ENCODE assay signal across 30 mouse cellular contexts in the genomic region with DNA sequence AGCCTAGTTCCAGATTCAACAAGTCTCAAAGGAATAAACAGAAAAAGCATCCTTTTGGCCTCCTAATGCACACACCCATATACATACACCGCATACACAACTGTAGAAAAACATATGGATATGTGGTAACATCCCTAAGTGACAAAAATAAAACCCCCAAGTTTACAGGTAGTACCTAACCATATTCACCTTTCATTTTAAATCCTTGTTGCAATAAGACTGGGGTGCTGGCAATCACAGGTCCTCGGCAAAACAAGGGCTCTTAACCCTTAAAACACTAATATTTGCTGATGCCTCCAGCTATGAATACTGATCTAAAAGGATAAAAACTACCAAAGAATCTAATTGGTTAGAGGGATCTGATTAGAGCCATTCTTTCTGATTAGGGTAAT. TPM values are rescaled to one million over a fixed set of nuclear protein-coding genes. Genes with fewer than 3 reads are reported as not detected.
DNase-seq lines count a peak whose midpoint lies in the region; ATAC-seq and TF ChIP-seq lines count a peak whose summit lies in the region.
"Had no signal": no experiment of that assay in that cellular context is flagged by ENCODE, and none has a peak within 500 bp of the region (broad histone marks: within the 10 kb centered on the region; RNA-seq: fewer than 3 reads in every experiment).

No protein-coding gene starts in this region.

- no peak for DNase-seq in liver, embryonic 11.5 days (ENCODE audit: low spot score)
- DNase-seq in liver (no peak), ES-E14 (ENCODE audit: low read depth, low spot score) (no peak), adipocyte (ENCODE audit: low spot score) (no peak)
- peak; percentile 16 for DNase-seq in induced T-regulatory cell, adult 2 months (ENCODE audit: low read depth)
- no peak for DNase-seq in frontal cortex, postnatal 25 days (ENCODE audit: low spot score in 2 of 2)
- no peak for DNase-seq in heart, postnatal 4 days
- DNase-seq: adrenal gland, adult 8-10 months; B cell, adult 2 months; cerebellum, adult 11 months; cerebellum, adult 9-10 months; cerebellum, postnatal 36 days; gastrocnemius, postnatal 14 days; kidney, adult 18-20 months; kidney, postnatal 36 days; lung, embryonic 14.5 days; right cerebral cortex, postnatal 25 days; thymus, postnatal 14 days had no signal

- H3K4me2 ChIP-seq in liver, embryonic 11.5 days = no peak overlapping the region
- H3K4me2 ChIP-seq: embryonic facial prominence, embryonic 15.5 days; forebrain, embryonic 13.5 days; heart, embryonic 15.5 days; hindbrain, embryonic 12.5 days; midbrain, embryonic 15.5 days; neural tube, embryonic 15.5 days; stomach, embryonic 15.5 days had no signal

- H3K9me3 ChIP-seq in liver, embryonic 11.5 days (ENCODE audit: control insufficient read depth, low read length) = no peaks in the 10 kb centered on the region
- no peaks in the 10 kb centered on the region for H3K9me3 ChIP-seq in ES-E14 (ENCODE audit: control insufficient read depth, insufficient read depth, low read depth, low read length)
- H3K9me3 ChIP-seq: embryonic facial prominence, embryonic 15.5 days; forebrain, embryonic 13.5 days; heart, embryonic 10.5 days; heart, embryonic 15.5 days; hindbrain, embryonic 12.5 days; midbrain, embryonic 10.5 days; midbrain, embryonic 15.5 days; neural tube, embryonic 15.5 days; stomach, embryonic 15.5 days had no signal

- WGBS in liver, embryonic 11.5 days = 16% methylated on average over 2 of the region's 2 CpGs

- H3K27me3 ChIP-seq in liver, embryonic 11.5 days (replicated peaks; ENCODE audit: control insufficient read depth, insufficient read depth, low read length) = no peaks in the 10 kb centered on the region
- H3K27me3 ChIP-seq: embryonic facial prominence, embryonic 15.5 days; forebrain, embryonic 13.5 days; heart, embryonic 15.5 days; hindbrain, embryonic 12.5 days; midbrain, embryonic 15.5 days; neural tube, embryonic 15.5 days; stomach, embryonic 15.5 days had no signal

- H3K36me3 ChIP-seq in liver, embryonic 11.5 days (ENCODE audit: control insufficient read depth, insufficient read depth, low read length) = peaks cover 18% of the 10 kb centered on the region
- peaks cover 29% of the 10 kb centered on the region for H3K36me3 ChIP-seq in ES-E14 (ENCODE audit: control insufficient read depth, insufficient read depth, low read length, poor library complexity, severe bottlenecking)

- peaks cover 13% of the 10 kb centered on the region for H3K4me1 ChIP-seq in liver, embryonic 11.5 days (replicated peaks; ENCODE audit: control insufficient read depth, insufficient read depth, low read length)
- peaks cover 0 to 1% of the 10 kb centered on the region in 2 experiments; a peak in 1 of 4 replicates for H3K4me1 ChIP-seq in ES-E14 (ENCODE audit: control insufficient read depth in 2 of 2, insufficient read depth in 2 of 2, low read length in 2 of 2, poor library complexity in 1 of 2)

- no peak overlapping the region for H3K9ac ChIP-seq in liver, embryonic 11.5 days (ENCODE audit: low read depth, low read length)
- no peak overlapping the region; the same call in 1 of the 2 replicates for H3K9ac ChIP-seq in ES-E14 (ENCODE audit: insufficient read depth, low read depth, low read length, poor library complexity, severe bottlenecking)
- H3K9ac ChIP-seq: embryonic facial prominence, embryonic 15.5 days; forebrain, embryonic 13.5 days; heart, embryonic 15.5 days; hindbrain, embryonic 12.5 days; lung, embryonic 14.5 days; midbrain, embryonic 15.5 days; neural tube, embryonic 15.5 days; stomach, embryonic 15.5 days had no signal

- in situ Hi-C loops in ES-E14 (cut with MboI; ENCODE audit: low sequenced_read_pairs in 2 of 2, unreplicated experiment in 2 of 2) = loop anchor here in 1 of 2 experiments (25.0 kb wide), 1 partner anchor 829 kb away; no protein-coding TSS in a partner anchor

- H3K27ac ChIP-seq in liver, embryonic 11.5 days (ENCODE audit: low read depth, low read length) = peak overlapping the region; percentile 14
- H3K27ac ChIP-seq in ES-E14 (ENCODE audit: insufficient read depth, low read depth, low read length, poor library complexity, severe bottlenecking) = peak overlapping the region; percentile 35; the same call in 1 of the 2 replicates
- H3K27ac ChIP-seq: forebrain, embryonic 13.5 days; heart, embryonic 10.5 days; heart, embryonic 15.5 days; hindbrain, embryonic 12.5 days; layer of hippocampus, adult 2 months; left cerebral cortex, adult 2 months; midbrain, embryonic 10.5 days; neural tube, embryonic 15.5 days had no signal

- ATAC-seq in liver, embryonic 11.5 days (replicated peaks; ENCODE audit: low FRiP score) = no peak; the same call in 1 of the 2 replicates
- ATAC-seq: activated CD4-positive, CD25-positive, alpha-beta regulatory T cell, adult 4 months; forebrain, embryonic 13.5 days; midbrain, embryonic 15.5 days had no signal

- no peak overlapping the region for H3K4me3 ChIP-seq in liver, embryonic 11.5 days (ENCODE audit: low read depth, low read length)
- H3K4me3 ChIP-seq in ES-E14 (ENCODE audit: insufficient read depth in 1 of 2, low read depth in 1 of 2, low read length in 2 of 2, poor library complexity in 1 of 2, severe bottlenecking in 1 of 2) = no peak overlapping the region
- H3K4me3 ChIP-seq: embryonic facial prominence, embryonic 15.5 days; forebrain, embryonic 13.5 days; heart, embryonic 10.5 days; heart, embryonic 15.5 days; hindbrain, embryonic 12.5 days; layer of hippocampus, adult 2 months; left cerebral cortex, adult 2 months; midbrain, embryonic 10.5 days; midbrain, embryonic 15.5 days; neural tube, embryonic 15.5 days; stomach, embryonic 15.5 days had no signal

TF ChIP-seq in ES-E14, 5 proteins besides CTCF, POLR2A, EP300 and RAD21:
- TF ChIP-seq CHD2 (IDR thresholded peaks at IDR 0.05; ENCODE audit: low read depth, low read length) (no peak; the same call in 1 of the 2 replicates), ZNF384 (IDR thresholded peaks at IDR 0.05; ENCODE audit: low read depth, low read length) (no peak), HCFC1 (IDR thresholded peaks at IDR 0.05; ENCODE audit: borderline replicate concordance, insufficient read depth, low read length) (no peak), ZC3H11A (IDR thresholded peaks at IDR 0.05; ENCODE audit: borderline replicate concordance, low read depth, low read length) (no peak), MAFK (IDR thresholded peaks at IDR 0.05; ENCODE audit: insufficient read depth, low read depth, low read length) (no peak)

RNA-seq across cellular contexts. Expression of a gene that starts 3.6 kb away (rescaled TPM):
- 260 and 303 TPM in 2 replicates for polyA plus RNA-seq in liver, embryonic 11.5 days (2014; fragmentation: Nextera tagmentation; extraction: Ambion mirVana)
- 3,853 and 4,411 TPM in 2 replicates for total RNA-seq in ES-E14 (2012; rRNA removed)
- 100 to 1,000 TPM; 357 to 393 TPM for total RNA-seq in heart, postnatal 4 days (2021)

RNA-seq across cellular contexts. Expression of a gene that starts 13.3 kb away (rescaled TPM):
- 5.6 and 6.3 TPM in 2 replicates for polyA plus RNA-seq in liver, embryonic 11.5 days (2014; fragmentation: Nextera tagmentation; extraction: Ambion mirVana)
- 4.1 and 5.9 TPM in 2 replicates for total RNA-seq in ES-E14 (2012; rRNA removed)
- total RNA-seq in heart, postnatal 4 days (2021) = 10 to 100 TPM; 12.0 to 16.7 TPM
